Mouse (Mus musculus): ENCODE data around the gene Bcar1.

DNA sequence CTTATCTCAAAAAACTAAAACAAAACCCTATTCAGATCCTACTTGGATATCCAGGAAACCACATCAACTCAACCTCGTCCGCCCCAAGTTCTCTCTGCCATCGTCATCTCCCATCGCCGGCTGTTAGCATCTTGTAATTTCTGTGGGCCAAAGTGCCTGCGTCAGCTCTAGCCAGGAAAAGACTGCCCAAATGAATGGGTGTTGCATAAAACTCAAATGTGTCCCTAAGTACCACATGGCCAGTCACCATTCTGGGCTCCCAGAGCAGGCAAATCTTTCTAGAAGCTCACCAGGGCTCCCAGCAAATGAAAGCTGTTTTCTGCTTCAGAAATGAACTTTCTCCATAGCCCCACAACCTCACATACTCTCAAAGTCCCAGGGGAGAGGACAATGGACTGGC, 2.1 kb downstream of the Bcar1 start:
- TF ChIP-seq CTCF (IDR thresholded peaks at IDR 0.05; ENCODE audit: low read depth) = no peak
- no peak for TF ChIP-seq EP300 (IDR thresholded peaks at IDR 0.05; ENCODE audit: low read depth)
